Mouse (Mus musculus) forebrain, embryonic 13.5 days (tissue): ENCODE data around the gene Kcnj14. TPM values are rescaled to one million over a fixed set of nuclear protein-coding genes. Genes with fewer than 3 reads are reported as not detected.
A peak's percentile ranks its signal among the peaks of the same experiment; 100 is the strongest.

Source experiments
- ATAC-seq: fragments of 200-750 bp; cut with Nextera tagmentation; 2 replicates; pipeline ENCODE4 v1.8.0; 2017
- H3K27ac ChIP-seq: fragments of 300-500 bp; sonication (generic); 2 replicates; pipeline ENCODE4 v1.5.1; 2015; ENCODE audit warnings: inconsistent platforms, mild to moderate bottlenecking, moderate library complexity
- H3K27me3 ChIP-seq: fragments of 300-500 bp; sonication (generic); 2 replicates; pipeline ENCODE4 v1.6.1; 2015; ENCODE audit warnings: mild to moderate bottlenecking, inconsistent platforms
- H3K36me3 ChIP-seq: fragments of 300-500 bp; sonication (generic); 2 replicates; pipeline ENCODE4 v1.6.1; 2015; ENCODE audit warnings: mild to moderate bottlenecking, inconsistent platforms; ENCODE audit not compliant: poor library complexity, severe bottlenecking
- H3K4me1 ChIP-seq: fragments of 300-500 bp; sonication (generic); 2 replicates; pipeline ENCODE4 v1.6.1; 2015; ENCODE audit warnings: inconsistent platforms
- H3K4me2 ChIP-seq: fragments of 300-500 bp; sonication (generic); 2 replicates; pipeline ENCODE4 v1.6.1; 2015; ENCODE audit warnings: inconsistent platforms, mild to moderate bottlenecking, moderate library complexity
- H3K4me3 ChIP-seq: fragments of 300-500 bp; sonication (generic); 2 replicates; pipeline ENCODE4 v1.5.1; 2015; ENCODE audit warnings: mild to moderate bottlenecking, inconsistent platforms
- H3K9ac ChIP-seq: fragments of 300-500 bp; sonication (generic); 2 replicates; pipeline ENCODE4 v1.6.1; 2015; ENCODE audit warnings: mild to moderate bottlenecking, inconsistent platforms
- H3K9me3 ChIP-seq: fragments of 300-500 bp; sonication (generic); replicated peaks from 2 replicates; pipeline ENCODE4 v1.6.1; 2016; ENCODE audit warnings: inconsistent platforms
- WGBS: fragments of 180-500 bp; shearing (Covaris S2); methylation state at CpG from one replicate; pipeline ENCODE4 v1.1.7; 2015; 5-methylcytosine and 5-hydroxymethylcytosine counted together
- polyA plus RNA-seq: library from polyadenylated mRNA; unstranded; fragments of >200 nt; fragmentation: Nextera tagmentation; extraction: Ambion mirVana; gene quantifications from 2 replicates; pipeline ENCODE4 v1.2.1, GENCODE M21; 2015

The Kcnj14 gene
- 0.45 and 0.49 TPM in 2 replicates for polyA plus RNA-seq

GRCm38 (mm10) chr7:45824598-45824997, at the start of gene Kcnj14:
Gene Kcnj14, minus strand, starts transcription at chr7:45824782.
- H3K27ac ChIP-seq: no peak within 1 kb of the TSS
- H3K4me1 ChIP-seq: peaks cover 1% of the 10 kb centered on the region
- no peak within 1 kb of the TSS for H3K9ac ChIP-seq
- H3K36me3 ChIP-seq: peaks cover 68% of the 10 kb centered on the region
- H3K4me3 ChIP-seq: no peak within 1 kb of the TSS
- H3K27me3 ChIP-seq: peaks cover 2% of the 10 kb centered on the region; the same call in 1 of the 2 replicates
- 79% methylated on average over 7 of the region's 7 CpGs for WGBS
- no peak within 1 kb of the TSS for H3K4me2 ChIP-seq
- no peak for ATAC-seq
- H3K9me3 ChIP-seq: no peaks in the 10 kb centered on the region

GRCm38 (mm10) chr7:45873061-45873947, 48.7 kb upstream of the Kcnj14 start:
- peak; percentile 46 for ATAC-seq
- peak overlapping the region; percentile 97 for H3K9ac ChIP-seq
- H3K4me1 ChIP-seq: peaks cover 43% of the 10 kb centered on the region
- H3K27me3 ChIP-seq: peaks cover 35% of the 10 kb centered on the region
- peak overlapping the region; percentile 86 for H3K4me3 ChIP-seq
- peak overlapping the region; percentile 83 for H3K27ac ChIP-seq
- peak overlapping the region; percentile 92 for H3K4me2 ChIP-seq
- peaks cover 39% of the 10 kb centered on the region for H3K36me3 ChIP-seq
- 2% methylated on average over 28 of the region's 28 CpGs for WGBS
- no peaks in the 10 kb centered on the region for H3K9me3 ChIP-seq

GRCm38 (mm10) chr7:45872624-45873023, 48.0 kb upstream of the Kcnj14 start, which contains the start of gene Kdelr1:
Gene Kdelr1, plus strand, starts transcription at chr7:45872772.
- Histone ChIP-seq H3K4me1 (peaks cover 50% of the 10 kb centered on the region), H3K27ac (peak within 1 kb of the TSS; percentile 83), H3K4me3 (peak within 1 kb of the TSS; percentile 86), H3K9ac (peak within 1 kb of the TSS; percentile 97), H3K9me3 (no peaks in the 10 kb centered on the region), H3K36me3 (peaks cover 35% of the 10 kb centered on the region), H3K27me3 (peaks cover 40% of the 10 kb centered on the region), H3K4me2 (peak within 1 kb of the TSS; percentile 92)
- under 1% methylated on average over 15 of the region's 18 CpGs for WGBS
- ATAC-seq: peak; percentile 84

- ATAC-seq: no peak
- H3K4me1 ChIP-seq: peaks cover 63% of the 10 kb centered on the region
- H3K9me3 ChIP-seq: no peaks in the 10 kb centered on the region
- H3K4me2 ChIP-seq: peak overlapping the region; percentile 63
- H3K27ac ChIP-seq: no peak overlapping the region
- peaks cover 46% of the 10 kb centered on the region for H3K27me3 ChIP-seq
- peaks cover 13% of the 10 kb centered on the region for H3K36me3 ChIP-seq
- 0% methylated on average over 24 of the region's 30 CpGs for WGBS
- peak overlapping the region; percentile 66 for H3K9ac ChIP-seq
- H3K4me3 ChIP-seq: peak overlapping the region; percentile 35
These were observed 45.9 kb upstream of the Kcnj14 start for GRCm38 (mm10) chr7:45870282-45871058.

GRCm38 (mm10) chr7:45869787-45870186, 45.2 kb upstream of the Kcnj14 start:
- WGBS: 10% methylated on average over 12 of the region's 14 CpGs
- no peak for ATAC-seq
- peak overlapping the region; percentile 63 for H3K4me2 ChIP-seq
- peak overlapping the region; percentile 66 for H3K9ac ChIP-seq
- H3K9me3 ChIP-seq: no peaks in the 10 kb centered on the region
- no peak overlapping the region for H3K27ac ChIP-seq
- peaks cover 7% of the 10 kb centered on the region; the same call in 1 of the 2 replicates for H3K36me3 ChIP-seq
- H3K4me3 ChIP-seq: peak overlapping the region; percentile 35
- peaks cover 59% of the 10 kb centered on the region for H3K4me1 ChIP-seq
- peaks cover 46% of the 10 kb centered on the region for H3K27me3 ChIP-seq

- Histone ChIP-seq H3K9ac (0 out of 2 replicates have a peak overlapping the region, but pooled peaks have one; percentile 66), H3K4me1 (peaks cover 54% of the 10 kb centered on the region), H3K27ac (no peak overlapping the region), H3K9me3 (no peaks in the 10 kb centered on the region), H3K4me3 (peak overlapping the region; percentile 35; the same call in 1 of the 2 replicates), H3K36me3 (peaks cover 1% of the 10 kb centered on the region; the same call in 1 of the 2 replicates), H3K27me3 (peaks cover 46% of the 10 kb centered on the region), H3K4me2 (peak overlapping the region; percentile 63)
- ATAC-seq: no peak
- WGBS: 25% methylated on average over 8 of the region's 8 CpGs
These were observed 44.6 kb upstream of the Kcnj14 start for GRCm38 (mm10) chr7:45869107-45869670.

GRCm38 (mm10) chr7:45867871-45868270, 43.3 kb upstream of the Kcnj14 start:
- 0 out of 2 replicates have a peak, but pooled peaks have one; percentile 26 for ATAC-seq
- no peaks in the 10 kb centered on the region for H3K36me3 ChIP-seq
- peak overlapping the region; percentile 76 for H3K4me2 ChIP-seq
- H3K9me3 ChIP-seq: no peaks in the 10 kb centered on the region
- peaks cover 45% of the 10 kb centered on the region for H3K4me1 ChIP-seq
- peak overlapping the region; percentile 40; the same call in 1 of the 2 replicates for H3K27ac ChIP-seq
- H3K9ac ChIP-seq: peak overlapping the region; percentile 37
- peaks cover 46% of the 10 kb centered on the region for H3K27me3 ChIP-seq
- 4% methylated on average over 2 of the region's 2 CpGs for WGBS
- H3K4me3 ChIP-seq: no peak overlapping the region

GRCm38 (mm10) chr7:45865925-45866910, 41.6 kb upstream of the Kcnj14 start:
- peak; percentile 63 for ATAC-seq
- under 1% methylated on average over 95 of the region's 117 CpGs for WGBS
- Histone ChIP-seq H3K9me3 (no peaks in the 10 kb centered on the region), H3K4me1 (peaks cover 45% of the 10 kb centered on the region), H3K27ac (peak overlapping the region; percentile 44; the same call in 1 of the 2 replicates), H3K36me3 (no peaks in the 10 kb centered on the region), H3K4me3 (peak overlapping the region; percentile 62), H3K9ac (peak overlapping the region; percentile 84), H3K27me3 (peaks cover 40% of the 10 kb centered on the region), H3K4me2 (peak overlapping the region; percentile 76)

GRCm38 (mm10) chr7:45864435-45864834, 39.9 kb upstream of the Kcnj14 start:
- H3K9me3 ChIP-seq: no peaks in the 10 kb centered on the region
- H3K36me3 ChIP-seq: no peaks in the 10 kb centered on the region
- H3K4me2 ChIP-seq: no peak overlapping the region
- no peak overlapping the region for H3K27ac ChIP-seq
- peaks cover 28% of the 10 kb centered on the region for H3K4me1 ChIP-seq
- 66% methylated on average over 3 of the region's 3 CpGs for WGBS
- peaks cover 22% of the 10 kb centered on the region for H3K27me3 ChIP-seq
- H3K9ac ChIP-seq: no peak overlapping the region
- H3K4me3 ChIP-seq: no peak overlapping the region
- no peak for ATAC-seq

- WGBS: 86% methylated on average over 7 of the region's 7 CpGs
- peaks cover 21% of the 10 kb centered on the region for H3K27me3 ChIP-seq
- no peak for ATAC-seq
These were observed 38.2 kb upstream of the Kcnj14 start for GRCm38 (mm10) chr7:45862804-45863203.

More at GRCm38 (mm10) chr7:45862804-45863203, 38.2 kb upstream of the Kcnj14 start:
- Histone ChIP-seq H3K27ac (no peak overlapping the region), H3K4me1 (peaks cover 19% of the 10 kb centered on the region), H3K4me2 (no peak overlapping the region), H3K36me3 (no peaks in the 10 kb centered on the region), H3K9me3 (no peaks in the 10 kb centered on the region), H3K9ac (no peak overlapping the region), H3K4me3 (no peak overlapping the region)
